Mouse (Mus musculus) layer of hippocampus, postnatal 25 days (tissue): ENCODE data around the gene Sdsl. TPM values are rescaled to one million over a fixed set of nuclear protein-coding genes. Genes with fewer than 3 reads are reported as not detected.
"Not testable (repeated sequence)": the region's sequence is repeated elsewhere in the genome, so short reads cannot be mapped to it uniquely, and the experiment has no call there.

Experiments
- DNase-seq, 2 experiments: peaks; one replicate each; pipeline ENCODE4 v3.0.0; 2022; ENCODE audit warnings: mixed read lengths in 2 of 2, low spot score in 1 of 2; ENCODE audit errors: extremely low spot score in 1 of 2
- total RNA-seq, 2 experiments: library from RNA; stranded (reverse); gene quantifications; 2 replicates each; pipeline ENCODE4 v1.2.3; 2021

The Sdsl gene
- total RNA-seq = 1 to 10 TPM; 7.1 to 9.1 TPM

DNA sequence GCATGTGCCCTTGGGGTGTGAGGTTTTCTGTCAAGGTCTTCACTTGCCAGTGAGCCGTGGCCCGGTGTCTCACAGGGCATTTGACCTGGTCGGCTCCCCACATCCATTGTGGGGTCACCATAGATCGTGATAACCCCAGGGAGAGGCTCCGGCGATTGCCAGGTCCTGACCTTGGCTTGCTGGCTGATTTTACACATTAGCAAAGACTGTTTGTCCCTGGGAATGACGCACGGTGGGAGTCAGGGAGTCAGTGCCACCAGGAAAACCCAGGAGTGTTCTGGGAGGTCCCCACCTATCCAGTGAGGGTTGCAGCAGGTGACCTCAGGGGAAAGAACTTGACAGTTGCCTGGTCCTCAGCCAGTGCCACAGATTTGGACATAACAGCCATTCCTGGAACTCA is at the start of gene Sdsl:
Gene Sdsl (minus strand): TSS at position 41 of the 400 bp plus-strand sequence.
- DNase-seq = no peak

- DNase-seq = no peak
Observed at GRCm38 (mm10) chr5:120517552-120517951, 44.9 kb upstream of the Sdsl start.

- no peak for DNase-seq
Observed at GRCm38 (mm10) chr5:120516221-120516984, 43.8 kb upstream of the Sdsl start.

GRCm38 (mm10) chr5:120515451-120515850 is 42.8 kb upstream of the Sdsl start:
- DNase-seq = no peak

DNA sequence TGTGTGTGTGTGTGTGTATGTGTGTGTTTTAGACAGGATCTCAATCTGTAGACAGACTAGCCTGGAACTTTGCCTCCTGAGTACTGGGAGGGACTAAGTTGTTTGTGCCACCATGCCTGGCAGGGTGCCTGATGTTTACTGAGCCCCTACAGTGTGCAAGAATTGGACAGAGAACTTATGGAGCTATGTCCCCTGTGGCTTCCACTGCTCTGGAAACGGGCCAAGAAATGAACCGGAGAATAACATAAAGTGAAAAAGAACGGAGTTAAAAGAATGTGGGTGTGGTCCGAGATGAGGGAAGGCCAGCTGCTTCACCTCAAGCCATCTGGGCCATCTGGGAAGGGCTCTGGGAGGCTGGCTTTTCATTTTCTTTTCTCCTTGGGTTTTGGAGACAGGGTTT is 42.1 kb upstream of the Sdsl start:
- no peak for DNase-seq

GRCm38 (mm10) chr5:120514031-120514677 is 41.5 kb upstream of the Sdsl start:
- DNase-seq = no peak

DNA sequence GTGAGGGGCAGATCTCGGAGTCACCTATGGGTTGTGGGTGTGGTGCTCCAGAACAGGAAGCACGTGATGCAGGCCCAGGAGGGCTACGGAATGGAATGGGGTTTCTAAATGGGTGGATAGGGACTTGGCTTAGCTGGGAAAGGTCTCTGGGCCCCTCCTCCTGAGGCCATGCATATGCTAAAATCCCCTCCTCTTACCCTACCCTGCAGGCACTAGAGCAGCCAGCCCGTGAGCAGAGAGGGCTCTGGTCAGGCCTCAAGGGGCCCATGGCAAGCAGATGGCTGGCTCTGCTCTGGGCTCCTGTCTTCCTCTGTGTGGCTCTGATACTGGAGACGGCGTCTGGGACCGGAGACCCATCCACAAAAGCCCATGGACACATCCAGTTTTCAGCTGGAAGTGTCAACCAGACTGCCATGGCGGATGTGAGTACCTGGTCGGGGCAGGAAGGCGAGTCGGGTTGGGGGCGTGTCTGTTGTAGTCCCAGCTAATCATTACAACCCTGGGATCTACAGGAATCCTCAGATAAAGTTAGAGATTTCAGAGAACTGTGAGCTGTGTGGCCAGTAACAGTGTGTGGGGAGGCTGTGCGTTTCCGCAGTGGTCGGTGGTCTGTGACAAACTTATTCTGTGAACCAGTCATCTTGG is 40.4 kb upstream of the Sdsl start:
- no peak for DNase-seq

DNA sequence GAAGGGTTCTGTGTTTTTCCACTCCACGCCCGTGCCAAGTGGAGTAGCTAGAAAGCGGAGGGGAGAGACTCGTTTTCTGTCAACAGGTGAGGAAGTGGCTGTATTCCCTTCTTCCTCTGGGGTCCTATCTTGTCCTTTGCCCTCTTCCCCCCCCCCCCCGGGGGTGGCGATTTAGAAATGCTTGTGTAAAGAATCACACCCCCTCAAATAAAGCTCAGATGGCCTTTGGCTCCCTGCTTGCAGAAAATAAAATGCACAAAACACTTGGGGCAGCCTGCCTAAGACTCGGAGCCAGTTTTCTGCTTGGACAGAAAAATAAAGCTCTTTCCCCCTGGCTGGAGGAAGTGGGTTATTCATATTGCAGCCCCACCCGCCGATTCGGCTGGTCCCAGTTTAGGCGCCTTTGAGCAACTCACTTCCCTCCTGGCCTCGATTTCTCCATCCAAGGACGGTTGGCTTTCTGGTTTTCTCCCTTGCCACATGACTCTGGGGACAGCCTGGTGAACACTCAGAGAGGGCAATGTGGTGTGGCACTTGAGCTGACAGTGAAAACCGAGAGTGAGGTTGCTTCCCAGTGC is 39.1 kb upstream of the Sdsl start:
- no peak for DNase-seq

DNA sequence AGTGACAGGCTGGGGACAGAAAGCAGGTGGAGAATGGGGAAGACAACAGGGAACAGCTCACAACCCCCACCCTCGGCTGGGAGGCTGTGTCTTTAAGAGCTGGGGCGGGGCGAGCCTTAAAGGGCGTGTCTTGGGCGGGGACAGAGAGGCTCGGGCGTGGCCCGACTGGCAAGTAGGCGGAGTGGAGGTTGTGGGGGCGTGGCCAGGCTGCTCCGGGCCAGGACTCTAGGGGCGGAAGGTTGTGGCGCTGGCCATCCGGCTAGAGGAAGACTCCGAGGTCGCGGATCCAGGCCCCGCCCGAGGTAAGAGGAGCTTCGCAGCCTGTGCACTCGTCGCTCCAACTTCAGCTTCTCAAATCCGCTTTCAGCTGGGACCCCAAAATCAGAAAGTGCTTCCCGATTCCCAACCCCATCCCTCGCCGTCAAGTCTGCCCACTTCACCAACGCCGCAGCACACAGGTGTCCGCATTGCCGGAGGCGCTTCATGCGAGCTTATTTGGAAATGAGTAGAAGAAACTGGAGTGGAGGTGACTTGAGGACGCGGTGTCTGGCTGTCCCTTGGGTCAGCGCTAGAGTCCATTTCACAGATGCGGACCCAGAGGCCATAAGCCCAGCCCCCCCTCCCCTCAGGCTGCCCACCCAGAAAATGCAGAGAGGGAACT is 38.5 kb upstream of the Sdsl start, which contains the start of gene Slc8b1:
Gene Slc8b1 (plus strand): TSS at position 187 of the 661 bp plus-strand sequence.
- peak; percentile 64 to 73 for DNase-seq

GRCm38 (mm10) chr5:120507311-120507710 is 34.7 kb upstream of the Sdsl start:
- DNase-seq = no peak

GRCm38 (mm10) chr5:120506490-120506889 is 33.9 kb upstream of the Sdsl start:
- no peak for DNase-seq

DNA sequence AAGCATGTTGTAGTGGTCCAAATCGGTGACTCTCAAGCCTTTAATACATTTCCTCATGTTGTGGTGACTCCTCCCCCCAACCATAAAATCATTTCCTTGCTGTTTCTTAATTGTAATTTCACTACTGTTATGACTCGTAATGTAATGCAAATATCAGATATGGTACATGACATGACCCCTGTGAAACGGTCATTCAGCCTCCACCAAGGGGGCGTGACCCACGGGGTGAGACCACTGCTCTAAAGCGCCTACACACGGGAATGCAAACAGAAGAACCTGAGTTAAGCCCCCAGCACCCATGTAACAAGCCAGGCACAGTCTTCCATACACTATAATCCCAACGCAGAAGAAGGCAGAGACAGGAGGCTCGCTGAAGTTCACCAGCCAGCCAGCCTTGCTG is 33.2 kb upstream of the Sdsl start:
- DNase-seq = no peak

- peak; percentile 67 to 77 for DNase-seq
Observed at GRCm38 (mm10) chr5:120505368-120505767, 32.8 kb upstream of the Sdsl start.

DNA sequence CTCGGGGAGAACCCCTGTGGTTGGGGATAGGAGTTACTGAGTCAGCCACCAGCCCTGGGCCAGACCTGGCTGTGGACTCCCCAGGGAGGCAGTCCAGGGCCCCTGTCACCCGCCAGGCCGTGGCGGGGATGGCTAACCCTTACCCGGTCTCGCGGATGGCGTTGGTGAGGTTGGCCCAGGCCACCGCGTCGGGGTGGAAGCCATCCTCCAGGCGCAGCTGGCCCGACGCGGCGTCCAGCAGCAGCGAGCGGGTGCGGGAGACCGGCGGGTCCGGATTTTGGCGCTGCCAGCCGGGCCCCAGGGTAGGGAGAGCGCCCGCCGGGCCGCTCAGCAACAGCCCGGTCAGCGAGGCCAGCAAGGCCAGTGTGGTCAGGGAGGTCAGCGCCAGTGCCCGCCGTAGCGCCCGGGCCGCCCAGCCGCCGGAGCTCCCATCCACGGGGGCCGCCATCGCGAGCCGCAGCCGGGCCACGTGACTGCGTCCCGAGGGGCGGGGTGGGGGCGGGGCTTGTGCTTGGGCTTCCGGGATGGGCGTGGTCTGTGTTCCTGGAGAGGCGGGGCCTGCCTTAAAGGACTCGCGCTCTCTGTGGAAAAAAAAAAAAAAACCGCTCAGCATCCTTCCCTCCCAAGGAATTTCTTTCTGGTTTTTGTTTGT is 30.7 kb upstream of the Sdsl start, which contains the start of gene Plbd2:
Gene Plbd2 (minus strand): TSS at position 482 of the 652 bp plus-strand sequence.
- peak; percentile 69 to 71 for DNase-seq

DNA sequence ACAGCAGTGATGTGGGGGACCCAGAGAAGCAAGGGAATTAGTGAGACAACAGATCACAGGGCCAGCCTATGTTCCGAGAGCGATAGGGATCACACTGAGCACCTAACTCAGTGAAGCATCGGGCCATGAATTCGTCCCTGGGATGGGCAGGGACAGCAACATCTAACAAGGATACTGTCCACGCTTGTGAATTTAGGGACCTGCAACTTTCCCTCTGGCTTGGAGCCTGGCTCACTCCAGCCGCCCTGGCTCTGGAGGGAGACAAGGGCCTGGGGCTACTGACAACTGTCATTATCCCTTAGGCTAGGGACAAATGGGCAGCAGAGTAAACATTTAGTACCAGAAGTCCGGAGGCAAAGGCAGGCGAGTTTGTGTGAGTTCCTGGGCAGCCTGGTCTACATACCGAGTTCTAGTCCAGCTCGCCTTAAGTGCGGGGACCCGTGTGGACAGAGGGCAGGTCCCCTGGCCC is 30.1 kb upstream of the Sdsl start:
- DNase-seq = no peak

- DNase-seq = peak in 1 of 2 experiments; percentile 40
Observed at GRCm38 (mm10) chr5:120502147-120502621, 29.6 kb upstream of the Sdsl start.

DNA sequence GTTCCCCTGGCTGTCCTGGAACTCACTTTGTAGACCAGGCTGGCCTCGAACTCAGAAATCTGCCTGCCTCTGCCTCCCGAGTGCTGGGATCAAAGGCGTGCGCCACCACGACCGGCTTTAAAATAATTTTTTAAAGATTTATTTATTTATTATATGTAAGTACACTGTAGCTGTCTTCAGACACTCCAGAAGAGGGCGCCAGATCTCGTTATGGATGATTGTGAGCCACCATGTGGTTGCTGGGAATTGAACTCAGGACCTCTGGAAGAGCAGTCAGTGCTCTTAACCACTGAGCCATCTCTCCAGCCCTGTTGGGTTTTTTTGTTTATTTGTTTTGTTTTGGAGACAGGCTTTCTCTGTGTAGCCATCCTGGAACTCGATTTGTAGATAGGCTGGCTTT is 28.0 kb upstream of the Sdsl start:
- DNase-seq = not testable (repeated sequence)

DNA sequence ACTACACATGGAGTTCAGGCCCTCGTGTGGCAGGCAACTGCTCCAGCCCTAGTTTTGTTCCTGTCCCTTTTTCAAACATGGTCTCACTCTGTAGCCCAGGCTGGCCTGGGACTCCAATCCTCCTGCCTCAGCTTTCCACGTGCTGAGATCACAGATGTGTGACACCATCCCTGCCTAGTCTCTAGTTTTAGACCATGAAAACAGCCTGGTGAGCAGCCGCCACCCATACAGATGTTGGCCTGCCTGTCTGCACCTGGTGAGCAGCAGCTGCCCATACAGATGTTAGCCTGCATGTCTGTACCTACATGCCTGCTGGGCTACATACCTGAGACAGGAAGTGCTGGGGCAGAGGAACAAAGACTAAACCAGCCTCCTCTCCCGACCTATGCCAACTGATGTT is 26.6 kb upstream of the Sdsl start:
- no peak for DNase-seq

DNA sequence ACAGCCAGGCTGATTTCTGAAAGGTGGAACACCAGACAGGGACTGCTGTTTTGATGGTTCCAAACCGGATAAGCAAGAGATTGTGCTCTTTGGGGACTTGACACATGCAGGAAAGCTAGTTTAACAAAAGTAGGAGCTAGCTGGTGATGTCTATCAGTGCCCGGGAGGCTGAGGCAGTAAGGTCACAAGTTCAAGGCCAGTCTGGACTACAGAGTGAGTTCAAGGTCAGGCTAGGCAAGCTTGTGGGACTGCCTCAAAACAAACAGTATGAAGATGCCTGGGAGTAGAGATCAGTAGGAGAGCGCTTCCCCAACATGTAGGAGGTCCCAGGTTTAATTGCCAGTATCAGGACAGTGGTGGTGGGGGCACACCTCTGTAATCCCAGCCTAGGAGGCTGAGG is 24.5 kb upstream of the Sdsl start:
- DNase-seq = no peak
